Mouse (Mus musculus) MEL (cell line): ENCODE measurements around the gene Tmem109.

Source experiments
- BHLHE40 ChIP-seq: IDR thresholded peaks from 2 replicates; pipeline ENCODE4 v1.6.1; 2012; ENCODE audit warnings: low read depth, mild to moderate bottlenecking, inconsistent platforms, low read length, improper control_type of control experiment, borderline replicate concordance
- CTCF ChIP-seq, 3 experiments: IDR thresholded peaks in 2 of 3; conservative IDR thresholded peaks in 1 of 3; 2 replicates each; pipeline ENCODE4 v1.5.1; 2011 to 2012; ENCODE audit warnings: low read length in 3 of 3, low read depth in 2 of 3, mild to moderate bottlenecking in 2 of 3, improper control_type of control experiment in 1 of 3, inconsistent platforms in 1 of 3, mixed read lengths in 1 of 3, moderate library complexity in 1 of 3; ENCODE audit not compliant: control insufficient read depth in 1 of 3, insufficient read depth in 1 of 3, poor library complexity in 1 of 3, severe bottlenecking in 1 of 3
- E2F4 ChIP-seq: IDR thresholded peaks from 2 replicates; pipeline ENCODE4 v1.6.1; 2011; ENCODE audit warnings: low read depth, low read length, improper control_type of control experiment, borderline replicate concordance
- MYC ChIP-seq: IDR thresholded peaks from 2 replicates; pipeline ENCODE4 v1.6.1; 2011; ENCODE audit warnings: low read depth, mild to moderate bottlenecking, low read length, improper control_type of control experiment, moderate library complexity
- NRF1 ChIP-seq: IDR thresholded peaks from 2 replicates; pipeline ENCODE4 v1.6.1; 2014; ENCODE audit warnings: low read depth, mild to moderate bottlenecking, inconsistent platforms, low read length, improper control_type of control experiment, moderate library complexity; ENCODE audit not compliant: poor library complexity, insufficient read depth, severe bottlenecking
- POLR2A ChIP-seq, 2 experiments: IDR thresholded peaks; 2 replicates each; pipeline ENCODE4 v1.6.1; 2011 to 2012; ENCODE audit warnings: low read length in 2 of 2, mild to moderate bottlenecking in 2 of 2, control low read depth in 1 of 2, improper control_type of control experiment in 1 of 2, low read depth in 1 of 2, moderate library complexity in 1 of 2; ENCODE audit not compliant: control insufficient read depth in 1 of 2, insufficient read depth in 1 of 2, poor library complexity in 1 of 2
- RAD21 ChIP-seq: IDR thresholded peaks from 2 replicates; pipeline ENCODE4 v1.6.1; 2011; ENCODE audit warnings: mild to moderate bottlenecking, low read depth, low read length, improper control_type of control experiment
- SMC3 ChIP-seq: IDR thresholded peaks from 2 replicates; pipeline ENCODE4 v1.6.1; 2011; ENCODE audit warnings: low read depth, low read length, improper control_type of control experiment
- ZNF384 ChIP-seq: IDR thresholded peaks from 2 replicates; pipeline ENCODE4 v1.6.1; 2012; ENCODE audit warnings: low read depth, mild to moderate bottlenecking, inconsistent platforms, low read length, improper control_type of control experiment

GRCm38 (mm10) chr19:10828321-10828720 is 53.5 kb downstream of the Tmem109 start:
- TF ChIP-seq BHLHE40 (no peak), E2F4 (no peak), CTCF (IDR thresholded peaks at IDR 0.05 in 2 of 3, conservative IDR thresholded peaks at IDR 0.05 in 1 of 3; ENCODE audit: control insufficient read depth in 1 of 3, insufficient read depth in 1 of 3, low read depth in 2 of 3, low read length in 3 of 3, poor library complexity in 1 of 3, severe bottlenecking in 1 of 3) (no peak), SMC3 (no peak), POLR2A (IDR thresholded peaks at IDR 0.05; ENCODE audit: control insufficient read depth in 1 of 2, insufficient read depth in 1 of 2, low read depth in 1 of 2, low read length in 2 of 2, poor library complexity in 1 of 2) (no peak), MYC (no peak), NRF1 (no peak), ZNF384 (no peak), RAD21 (no peak)
